Mouse (Mus musculus) heart, postnatal 0 days (tissue): ENCODE results near the gene Fbxw17. TPM values are rescaled to one million over a fixed set of nuclear protein-coding genes. Genes with fewer than 3 reads are reported as not detected.
"Not testable (repeated sequence)": the region's sequence is repeated elsewhere in the genome, so short reads cannot be mapped to it uniquely, and the experiment has no call there.

Experiments used
- ATAC-seq: fragments of 200-750 bp; cut with Nextera tagmentation; 2 replicates; pipeline ENCODE4 v1.8.0; 2017; ENCODE audit warnings: low read depth, moderate number of reproducible peaks, moderate library complexity; ENCODE audit not compliant: insufficient read depth
- DNase-seq: peaks from one replicate; pipeline ENCODE4 v3.0.0-alpha.2; 2016; ENCODE audit warnings: low spot score
- H3K27ac ChIP-seq: fragments of 300-500 bp; sonication (generic); 2 replicates; pipeline ENCODE4 v1.5.1; 2014; ENCODE audit warnings: low read depth, mild to moderate bottlenecking
- H3K27me3 ChIP-seq: fragments of 300-500 bp; sonication (generic); 2 replicates; pipeline ENCODE4 v1.6.1; 2014; ENCODE audit warnings: low read length, mixed read lengths; ENCODE audit not compliant: control insufficient read depth, insufficient read depth
- H3K36me3 ChIP-seq: fragments of 300-500 bp; sonication (generic); replicated peaks from 2 replicates; pipeline ENCODE4 v1.6.1; 2014; ENCODE audit warnings: low read length, mixed read lengths; ENCODE audit not compliant: control insufficient read depth, insufficient read depth
- H3K4me1 ChIP-seq: fragments of 300-500 bp; sonication (generic); 2 replicates; pipeline ENCODE4 v1.6.1; 2014; ENCODE audit warnings: antibody characterized with exemption; ENCODE audit not compliant: control insufficient read depth, insufficient read depth
- H3K4me2 ChIP-seq: fragments of 300-500 bp; sonication (generic); 2 replicates; pipeline ENCODE4 v1.6.1; 2014; ENCODE audit warnings: low read depth, mild to moderate bottlenecking, low read length, moderate library complexity
- H3K4me3 ChIP-seq: fragments of 300-500 bp; sonication (generic); 2 replicates; pipeline ENCODE4 v1.5.1; 2014; ENCODE audit warnings: low read depth, low read length
- H3K9ac ChIP-seq: fragments of 300-500 bp; sonication (generic); replicated peaks from 2 replicates; pipeline ENCODE4 v1.6.1; 2014; ENCODE audit warnings: low read depth, low read length, mixed read lengths
- H3K9me3 ChIP-seq: fragments of 300-500 bp; sonication (generic); replicated peaks from 2 replicates; pipeline ENCODE4 v1.6.1; 2016; ENCODE audit warnings: low read length; ENCODE audit not compliant: control insufficient read depth
- CTCF ChIP-seq: IDR thresholded peaks from 2 replicates; pipeline ENCODE4 v1.5.1; 2016; ENCODE audit warnings: antibody characterized with exemption, control low read depth, low read depth
- EP300 ChIP-seq: IDR thresholded peaks from 2 replicates; pipeline ENCODE4 v1.6.1; 2016; ENCODE audit warnings: antibody characterized with exemption, low read depth
- WGBS: fragments of 180-500 bp; shearing (Covaris S2); extraction: QIAGEN DNeasy Blood & Tissue Kit; methylation state at CpG from one replicate; pipeline ENCODE4 v1.1.7; 2014; 5-methylcytosine and 5-hydroxymethylcytosine counted together
- polyA plus RNA-seq: library from polyadenylated mRNA; unstranded; fragments of >200 nt; fragmentation: Nextera tagmentation; extraction: Ambion mirVana; gene quantifications from 2 replicates; pipeline ENCODE4 v1.2.1, GENCODE M21; 2015
- total RNA-seq: library from RNA; depleted of rRNA; stranded (reverse); fragments of >200 nt; gene quantifications from 2 replicates; pipeline ENCODE4 v1.2.3, GENCODE M21; 2014; ENCODE audit warnings: low replicate concordance

The Fbxw17 gene
- total and polyA plus RNA-seq, 2 experiments from 2014 or later: 12.7 to 501 TPM

DNA sequence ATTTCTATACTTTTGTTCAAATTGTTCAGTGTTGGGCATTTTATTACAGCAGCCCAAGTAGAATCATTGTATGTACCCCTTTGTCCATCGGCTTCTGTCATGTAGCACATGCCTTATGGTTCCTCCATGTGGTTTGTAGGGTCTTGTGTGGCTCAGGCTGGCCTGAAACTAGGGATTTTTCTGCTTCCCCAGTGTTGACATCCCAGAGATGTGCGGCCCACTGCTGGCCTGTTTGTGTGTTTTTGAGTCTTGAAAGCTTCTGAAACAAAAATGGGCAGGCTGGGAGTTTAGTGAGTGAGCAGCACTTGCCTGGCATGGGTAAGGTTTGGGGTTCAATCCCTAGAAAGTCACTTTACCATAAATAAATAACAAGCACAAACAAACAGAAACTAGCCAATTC is 6.9 kb downstream of the Fbxw17 start:
- H3K4me1 ChIP-seq: no peaks in the 10 kb centered on the region
- no peak for TF ChIP-seq CTCF
- no peak for TF ChIP-seq EP300
- H3K4me2 ChIP-seq: no peak overlapping the region
- ATAC-seq: no peak
- no peak overlapping the region for H3K27ac ChIP-seq
- no peaks in the 10 kb centered on the region for H3K27me3 ChIP-seq
- no peak for DNase-seq
- H3K4me3 ChIP-seq: no peak overlapping the region
- peaks cover 79% of the 10 kb centered on the region for H3K36me3 ChIP-seq
- no peaks in the 10 kb centered on the region for H3K9me3 ChIP-seq
- H3K9ac ChIP-seq: no peak overlapping the region
- 84% methylated on average over 2 of the region's 2 CpGs for WGBS

- H3K4me3 ChIP-seq: no peak overlapping the region
- peaks cover 86% of the 10 kb centered on the region for H3K36me3 ChIP-seq
- no peak overlapping the region for H3K9ac ChIP-seq
- H3K9me3 ChIP-seq: no peaks in the 10 kb centered on the region
- WGBS: 74% methylated on average over 4 of the region's 4 CpGs
- no peaks in the 10 kb centered on the region for H3K27me3 ChIP-seq
- H3K27ac ChIP-seq: no peak overlapping the region
- ATAC-seq (no peak), DNase-seq (no peak)
- TF ChIP-seq CTCF (no peak), EP300 (no peak)
- no peaks in the 10 kb centered on the region for H3K4me1 ChIP-seq
- no peak overlapping the region for H3K4me2 ChIP-seq
Observed at GRCm38 (mm10) chr13:50426686-50427085, 9.0 kb downstream of the Fbxw17 start.

DNA sequence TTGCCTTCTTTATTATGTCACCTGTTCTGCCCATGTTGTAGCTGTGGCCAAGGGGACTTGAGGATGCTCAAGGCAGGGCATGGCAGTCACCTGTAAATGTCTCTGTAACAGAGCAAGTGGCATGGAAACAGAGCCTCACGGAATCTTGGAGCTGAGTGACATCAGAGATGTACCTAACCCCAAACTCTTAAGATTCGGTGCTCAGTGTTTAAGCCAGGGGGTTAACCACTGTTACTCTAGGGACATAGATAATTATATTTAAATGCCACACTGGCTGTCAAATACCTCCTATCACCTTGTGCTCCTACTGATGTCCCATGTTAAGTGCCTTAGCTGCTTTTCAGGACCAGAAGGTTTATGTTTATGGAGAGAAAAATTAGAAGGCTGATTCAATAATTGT is 26.1 kb downstream of the Fbxw17 start, which contains the start of gene Gm47429:
Gm47429 (minus strand) TSS at position 101 of the 400 bp plus-strand sequence.
- DNase-seq: no peak
- Histone ChIP-seq H3K4me2 (no peak within 1 kb of the TSS), H3K27me3 (no peaks in the 10 kb centered on the region), H3K4me3 (no peak within 1 kb of the TSS), H3K27ac (no peak within 1 kb of the TSS), H3K9me3 (no peaks in the 10 kb centered on the region), H3K4me1 (no peaks in the 10 kb centered on the region), H3K36me3 (no peaks in the 10 kb centered on the region), H3K9ac (no peak within 1 kb of the TSS)
- ATAC-seq: no peak
- 71% methylated on average over 2 of the region's 2 CpGs for WGBS
- no peak for TF ChIP-seq CTCF
- no peak for TF ChIP-seq EP300

- no peak overlapping the region for H3K4me2 ChIP-seq
- H3K9ac ChIP-seq: no peak overlapping the region
- no peak overlapping the region for H3K4me3 ChIP-seq
- DNase-seq (no peak), ATAC-seq (no peak)
- no peaks in the 10 kb centered on the region for H3K36me3 ChIP-seq
- no peak overlapping the region for H3K27ac ChIP-seq
- no peaks in the 10 kb centered on the region for H3K27me3 ChIP-seq
- 55% methylated on average over 4 of the region's 4 CpGs for WGBS
- no peaks in the 10 kb centered on the region for H3K4me1 ChIP-seq
- no peaks in the 10 kb centered on the region for H3K9me3 ChIP-seq
- no peak for TF ChIP-seq CTCF
- no peak for TF ChIP-seq EP300
Observed at GRCm38 (mm10) chr13:50445261-50445660, 27.6 kb downstream of the Fbxw17 start.

DNA sequence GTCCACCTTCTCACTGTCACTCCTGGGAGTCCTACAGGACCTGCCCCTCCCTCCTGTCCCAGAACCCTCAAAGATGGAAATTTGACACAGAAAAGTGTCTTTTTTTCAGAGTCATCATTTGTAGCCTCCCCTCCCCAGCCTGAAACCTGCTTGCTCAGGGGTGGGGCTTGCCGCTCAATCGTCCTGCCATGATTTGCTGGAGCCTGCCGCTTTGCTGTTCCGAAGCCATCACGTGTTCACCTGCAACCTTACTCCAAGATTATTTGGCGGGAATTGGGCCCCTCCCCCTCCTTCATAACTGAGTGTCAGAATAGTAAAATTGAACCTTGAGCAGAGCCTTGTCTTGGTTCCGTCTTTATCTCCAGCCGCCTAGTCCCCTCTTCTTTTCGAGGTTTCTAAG is 34.6 kb downstream of the Fbxw17 start:
- H3K4me2 ChIP-seq, DNase-seq, H3K9me3 ChIP-seq, H3K4me1 ChIP-seq, H3K36me3 ChIP-seq, H3K4me3 ChIP-seq, H3K9ac ChIP-seq, H3K27me3 ChIP-seq, ATAC-seq, H3K27ac ChIP-seq: not testable (repeated sequence)
- whole genome bisulfite sequencing: 59% methylated on average over 9 of the region's 9 CpGs

- Histone ChIP-seq H3K4me1 (no peaks in the 10 kb centered on the region), H3K4me3 (no peak overlapping the region), H3K27ac (no peak overlapping the region), H3K4me2 (no peak overlapping the region), H3K9ac (no peak overlapping the region), H3K36me3 (no peaks in the 10 kb centered on the region), H3K27me3 (no peaks in the 10 kb centered on the region), H3K9me3 (no peaks in the 10 kb centered on the region)
- 21% methylated on average over 4 of the region's 4 CpGs for WGBS
- no peak for TF ChIP-seq EP300
- TF ChIP-seq CTCF: no peak
- no peak for DNase-seq
- no peak for ATAC-seq
Observed at GRCm38 (mm10) chr13:50453426-50453825, 35.8 kb downstream of the Fbxw17 start.

DNA sequence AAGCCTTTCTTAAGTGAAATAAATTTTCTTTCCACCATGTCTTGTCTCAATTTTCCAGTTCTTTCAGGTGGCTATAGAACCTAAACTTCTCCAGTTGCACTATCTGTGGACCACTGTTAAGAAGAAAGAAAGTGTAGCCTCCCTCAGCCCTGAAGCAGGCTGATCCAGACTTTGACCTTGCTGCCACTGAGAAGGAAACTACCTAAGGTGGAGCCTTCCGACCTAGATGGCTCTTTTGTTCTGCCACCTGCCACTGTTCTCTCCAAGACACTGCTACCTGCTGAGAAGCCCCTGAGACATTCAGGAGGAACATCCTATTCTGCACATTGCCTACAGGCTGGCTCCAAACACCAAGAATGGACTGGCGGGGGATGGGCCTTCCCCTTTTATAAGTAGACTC is 42.8 kb downstream of the Fbxw17 start:
- not testable (repeated sequence) for H3K9me3 ChIP-seq, H3K4me3 ChIP-seq, H3K27ac ChIP-seq, DNase-seq, ATAC-seq, H3K27me3 ChIP-seq, H3K36me3 ChIP-seq, H3K9ac ChIP-seq, H3K4me2 ChIP-seq, H3K4me1 ChIP-seq
- 53% methylated on average over 2 of the region's 2 CpGs for WGBS
